Mouse (Mus musculus): ENCODE results near the gene Fgfrl1. TPM values are rescaled to one million over a fixed set of nuclear protein-coding genes. Genes with fewer than 3 reads are reported as not detected.

Gene Fgfrl1
- total and polyA plus RNA-seq, 2 experiments from 2014 or later, result 9.2 to 40.5 TPM

DNA sequence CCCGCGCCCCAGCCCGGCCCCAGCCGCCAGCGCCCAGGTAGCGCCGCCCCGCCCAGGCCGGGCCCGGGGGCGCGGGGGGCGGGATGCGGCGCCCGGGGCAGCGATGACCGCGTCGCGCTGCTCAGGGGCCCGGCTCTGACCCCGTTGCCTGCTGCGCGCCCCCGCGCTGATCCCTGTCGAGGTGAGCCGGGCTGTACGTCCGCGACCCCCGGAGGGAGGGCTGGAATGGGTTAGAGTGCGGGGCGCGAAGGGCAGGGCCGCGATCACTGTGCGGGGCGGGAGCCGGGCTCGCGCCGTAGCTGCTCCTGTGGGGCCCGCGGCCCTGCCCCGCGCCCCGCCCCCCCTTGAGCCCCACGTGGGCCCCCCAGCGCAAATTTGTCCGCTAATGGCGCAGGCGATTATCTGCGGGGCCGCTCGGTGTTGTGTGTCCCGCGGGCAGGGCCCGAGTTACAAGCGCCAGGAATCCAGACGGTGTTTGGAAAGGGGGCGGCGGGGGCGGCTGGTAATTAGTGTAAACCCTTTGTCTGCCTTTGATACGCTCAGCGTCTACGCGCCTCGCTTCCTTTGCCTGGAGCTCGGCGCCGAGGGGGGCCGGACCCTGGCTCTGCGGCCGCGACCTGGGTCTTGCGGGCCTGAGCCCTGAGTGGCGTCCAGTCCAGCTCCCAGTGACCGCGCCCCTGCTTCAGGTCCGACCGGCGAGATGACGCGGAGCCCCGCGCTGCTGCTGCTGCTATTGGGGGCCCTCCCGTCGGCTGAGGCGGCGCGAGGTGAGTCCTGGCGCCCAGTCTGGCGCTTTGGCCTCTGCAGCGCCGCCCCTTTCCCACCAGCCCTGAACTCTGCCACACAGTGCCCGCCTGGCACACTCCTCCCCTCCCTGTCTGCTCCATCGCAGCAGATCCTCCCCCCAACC is 2.4 kb downstream of the Fgfrl1 start:
- no peak for TF ChIP-seq CTCF (IDR thresholded peaks at IDR 0.05; ENCODE audit: low read depth)
- no peak for TF ChIP-seq EP300 (IDR thresholded peaks at IDR 0.05; ENCODE audit: low read depth)
- H3K27me3 ChIP-seq (ENCODE audit: control insufficient read depth, insufficient read depth, low read length), result no peaks in the 10 kb centered on the region
- H3K4me3 ChIP-seq (ENCODE audit: low read depth, low read length), result peak overlapping the region; percentile 85
- 0 out of 2 replicates have a peak, but pooled peaks cover 7% of the 10 kb centered on the region for H3K4me1 ChIP-seq (ENCODE audit: control insufficient read depth, insufficient read depth)
- H3K27ac ChIP-seq (ENCODE audit: low read depth), result no peak overlapping the region
- H3K9ac ChIP-seq (replicated peaks; ENCODE audit: low read depth, low read length), result peak overlapping the region; percentile 71
- peak overlapping the region; percentile 99 for H3K4me2 ChIP-seq (ENCODE audit: low read depth, low read length)
- H3K9me3 ChIP-seq (replicated peaks; ENCODE audit: control insufficient read depth, low read length), result no peaks in the 10 kb centered on the region
- ATAC-seq (ENCODE audit: insufficient read depth, low read depth) (peak; percentile 25), DNase-seq (ENCODE audit: low spot score) (no peak)
- H3K36me3 ChIP-seq (replicated peaks; ENCODE audit: control insufficient read depth, insufficient read depth, low read length), result no peaks in the 10 kb centered on the region
- WGBS, result 1% methylated on average over 73 of the region's 99 CpGs

- ATAC-seq (ENCODE audit: insufficient read depth, low read depth) (no peak), DNase-seq (ENCODE audit: low spot score) (no peak)
- TF ChIP-seq CTCF (IDR thresholded peaks at IDR 0.05; ENCODE audit: low read depth), result no peak
- TF ChIP-seq EP300 (IDR thresholded peaks at IDR 0.05; ENCODE audit: low read depth), result no peak
- Histone ChIP-seq H3K9me3 (replicated peaks; ENCODE audit: control insufficient read depth, low read length) (no peaks in the 10 kb centered on the region), H3K27me3 (ENCODE audit: control insufficient read depth, insufficient read depth, low read length) (no peaks in the 10 kb centered on the region), H3K4me2 (ENCODE audit: low read depth, low read length) (no peak overlapping the region), H3K27ac (ENCODE audit: low read depth) (no peak overlapping the region), H3K4me1 (ENCODE audit: control insufficient read depth, insufficient read depth) (peaks cover 14% of the 10 kb centered on the region; the same call in 1 of the 2 replicates), H3K4me3 (ENCODE audit: low read depth, low read length) (no peak overlapping the region), H3K9ac (replicated peaks; ENCODE audit: low read depth, low read length) (no peak overlapping the region), H3K36me3 (replicated peaks; ENCODE audit: control insufficient read depth, insufficient read depth, low read length) (no peaks in the 10 kb centered on the region)
- 94% methylated on average over 11 of the region's 12 CpGs for WGBS
Observed at GRCm38 (mm10) chr5:108695861-108696260, 3.7 kb downstream of the Fgfrl1 start.

DNA sequence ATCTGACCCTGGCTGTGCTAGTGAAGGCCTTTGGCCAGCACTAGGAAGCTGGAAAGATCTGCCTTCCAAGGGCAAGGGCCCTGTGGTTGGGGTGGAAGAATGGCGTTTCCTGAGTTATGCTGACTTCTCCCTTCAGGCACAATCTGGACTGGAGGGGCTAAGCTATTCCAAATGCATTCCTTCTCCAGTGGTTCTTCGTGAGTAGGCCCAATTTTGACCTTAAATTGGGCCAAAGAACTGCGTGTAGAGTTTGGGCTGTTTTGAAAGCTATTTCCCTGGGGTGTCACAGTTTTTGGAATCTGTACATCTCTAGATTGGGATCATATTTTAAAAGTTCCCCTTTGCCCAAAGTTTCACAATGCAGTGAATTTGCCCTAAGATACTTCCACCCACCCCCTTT is 4.4 kb downstream of the Fgfrl1 start:
- TF ChIP-seq EP300 (IDR thresholded peaks at IDR 0.05; ENCODE audit: low read depth) (no peak), CTCF (IDR thresholded peaks at IDR 0.05; ENCODE audit: low read depth) (no peak)
- no peak overlapping the region for H3K4me3 ChIP-seq (ENCODE audit: low read depth, low read length)
- no peak overlapping the region for H3K9ac ChIP-seq (replicated peaks; ENCODE audit: low read depth, low read length)
- no peaks in the 10 kb centered on the region for H3K36me3 ChIP-seq (replicated peaks; ENCODE audit: control insufficient read depth, insufficient read depth, low read length)
- ATAC-seq (ENCODE audit: insufficient read depth, low read depth) (no peak), DNase-seq (ENCODE audit: low spot score) (no peak)
- H3K27ac ChIP-seq (ENCODE audit: low read depth), result no peak overlapping the region
- H3K27me3 ChIP-seq (ENCODE audit: control insufficient read depth, insufficient read depth, low read length), result no peaks in the 10 kb centered on the region
- peaks cover 13% of the 10 kb centered on the region; the same call in 1 of the 2 replicates for H3K4me1 ChIP-seq (ENCODE audit: control insufficient read depth, insufficient read depth)
- WGBS, result 82% methylated on average over 3 of the region's 3 CpGs
- H3K4me2 ChIP-seq (ENCODE audit: low read depth, low read length), result no peak overlapping the region
- H3K9me3 ChIP-seq (replicated peaks; ENCODE audit: control insufficient read depth, low read length), result no peaks in the 10 kb centered on the region

DNA sequence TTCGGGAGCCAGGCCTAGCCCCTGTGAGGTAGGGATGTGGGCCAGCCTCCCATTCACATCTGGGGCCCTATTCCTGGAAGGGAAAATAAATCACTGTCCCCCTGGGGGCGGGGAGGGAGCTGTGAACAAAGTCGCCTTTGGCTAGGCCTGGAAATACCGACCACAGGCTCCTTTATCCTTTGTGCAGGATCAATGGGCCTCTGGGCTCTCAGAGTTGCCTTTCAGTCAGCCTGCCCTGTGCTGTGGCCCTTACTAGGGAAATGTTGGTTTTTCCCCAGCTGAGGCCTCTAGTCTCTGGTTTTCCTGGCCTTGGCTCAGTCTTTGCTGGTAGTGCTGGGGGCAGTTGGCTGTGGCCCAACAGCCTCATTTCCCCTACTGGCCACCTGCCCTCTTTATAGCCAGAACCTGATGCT is 5.2 kb downstream of the Fgfrl1 start:
- Histone ChIP-seq H3K27ac (ENCODE audit: low read depth) (no peak overlapping the region), H3K4me3 (ENCODE audit: low read depth, low read length) (no peak overlapping the region), H3K4me1 (ENCODE audit: control insufficient read depth, insufficient read depth) (peaks cover 8% of the 10 kb centered on the region; the same call in 1 of the 2 replicates), H3K9me3 (replicated peaks; ENCODE audit: control insufficient read depth, low read length) (no peaks in the 10 kb centered on the region), H3K27me3 (ENCODE audit: control insufficient read depth, insufficient read depth, low read length) (no peaks in the 10 kb centered on the region), H3K36me3 (replicated peaks; ENCODE audit: control insufficient read depth, insufficient read depth, low read length) (no peaks in the 10 kb centered on the region), H3K9ac (replicated peaks; ENCODE audit: low read depth, low read length) (no peak overlapping the region), H3K4me2 (ENCODE audit: low read depth, low read length) (no peak overlapping the region)
- TF ChIP-seq EP300 (IDR thresholded peaks at IDR 0.05; ENCODE audit: low read depth) (no peak), CTCF (IDR thresholded peaks at IDR 0.05; ENCODE audit: low read depth) (no peak)
- DNase-seq (ENCODE audit: low spot score) (no peak), ATAC-seq (ENCODE audit: insufficient read depth, low read depth) (no peak)
- WGBS, result 67% methylated on average over 4 of the region's 4 CpGs

- 42% methylated on average over 3 of the region's 3 CpGs for WGBS
- Histone ChIP-seq H3K9ac (replicated peaks; ENCODE audit: low read depth, low read length) (no peak overlapping the region), H3K4me2 (ENCODE audit: low read depth, low read length) (no peak overlapping the region), H3K36me3 (replicated peaks; ENCODE audit: control insufficient read depth, insufficient read depth, low read length) (peaks cover 7% of the 10 kb centered on the region), H3K4me3 (ENCODE audit: low read depth, low read length) (no peak overlapping the region), H3K27me3 (ENCODE audit: control insufficient read depth, insufficient read depth, low read length) (no peaks in the 10 kb centered on the region), H3K27ac (ENCODE audit: low read depth) (no peak overlapping the region), H3K4me1 (ENCODE audit: control insufficient read depth, insufficient read depth) (peaks cover 8% of the 10 kb centered on the region; the same call in 1 of the 2 replicates), H3K9me3 (replicated peaks; ENCODE audit: control insufficient read depth, low read length) (no peaks in the 10 kb centered on the region)
- no peak for ATAC-seq (ENCODE audit: insufficient read depth, low read depth)
- TF ChIP-seq CTCF (IDR thresholded peaks at IDR 0.05; ENCODE audit: low read depth) (no peak), EP300 (IDR thresholded peaks at IDR 0.05; ENCODE audit: low read depth) (no peak)
- no peak for DNase-seq (ENCODE audit: low spot score)
Observed at GRCm38 (mm10) chr5:108700346-108700745, 8.2 kb downstream of the Fgfrl1 start.

Measured in heart, postnatal 0 days (tissue).